Mouse (Mus musculus): ENCODE data around the gene Rap1gds1.
A peak's percentile ranks its signal among the peaks of the same experiment; 100 is the strongest.

The Rap1gds1 gene

GRCm38 (mm10) chr3:139074484-139075211, at the start of gene Rap1gds1:
Gene Rap1gds1 (minus strand): TSS chr3:139075201.
- Histone ChIP-seq H3K27me3 (ENCODE audit: control insufficient read depth, insufficient read depth, low read length, poor library complexity, severe bottlenecking) (no peaks in the 10 kb centered on the region), H3K36me3 (ENCODE audit: control insufficient read depth, insufficient read depth, low read length, poor library complexity, severe bottlenecking) (no peaks in the 10 kb centered on the region)
- peak; percentile 66 for DNase-seq (ENCODE audit: low read depth, low spot score)

GRCm38 (mm10) chr3:139118446-139118845, 43.4 kb upstream of the Rap1gds1 start:
- DNase-seq (ENCODE audit: low read depth, low spot score): no peak
- no peaks in the 10 kb centered on the region for H3K27me3 ChIP-seq (ENCODE audit: control insufficient read depth, insufficient read depth, low read length, poor library complexity, severe bottlenecking)
- no peaks in the 10 kb centered on the region for H3K36me3 ChIP-seq (ENCODE audit: control insufficient read depth, insufficient read depth, low read length, poor library complexity, severe bottlenecking)

- no peak for DNase-seq (ENCODE audit: low read depth, low spot score)
- Histone ChIP-seq H3K36me3 (ENCODE audit: control insufficient read depth, insufficient read depth, low read length, poor library complexity, severe bottlenecking) (no peaks in the 10 kb centered on the region), H3K27me3 (ENCODE audit: control insufficient read depth, insufficient read depth, low read length, poor library complexity, severe bottlenecking) (no peaks in the 10 kb centered on the region)
Measured at GRCm38 (mm10) chr3:139116733-139117337, 41.8 kb upstream of the Rap1gds1 start.

GRCm38 (mm10) chr3:139112335-139112973, 37.5 kb upstream of the Rap1gds1 start:
- DNase-seq (ENCODE audit: low read depth, low spot score): no peak
- no peaks in the 10 kb centered on the region for H3K27me3 ChIP-seq (ENCODE audit: control insufficient read depth, insufficient read depth, low read length, poor library complexity, severe bottlenecking)

GRCm38 (mm10) chr3:139111877-139112276, 36.9 kb upstream of the Rap1gds1 start:
- no peaks in the 10 kb centered on the region for H3K36me3 ChIP-seq (ENCODE audit: control insufficient read depth, insufficient read depth, low read length, poor library complexity, severe bottlenecking)
- H3K27me3 ChIP-seq (ENCODE audit: control insufficient read depth, insufficient read depth, low read length, poor library complexity, severe bottlenecking): no peaks in the 10 kb centered on the region
- no peak for DNase-seq (ENCODE audit: low read depth, low spot score)

More at GRCm38 (mm10) chr3:139112335-139112973, 37.5 kb upstream of the Rap1gds1 start:
- H3K36me3 ChIP-seq (ENCODE audit: control insufficient read depth, insufficient read depth, low read length, poor library complexity, severe bottlenecking): no peaks in the 10 kb centered on the region

- DNase-seq (ENCODE audit: low read depth, low spot score): no peak
- Histone ChIP-seq H3K27me3 (ENCODE audit: control insufficient read depth, insufficient read depth, low read length, poor library complexity, severe bottlenecking) (no peaks in the 10 kb centered on the region), H3K36me3 (ENCODE audit: control insufficient read depth, insufficient read depth, low read length, poor library complexity, severe bottlenecking) (no peaks in the 10 kb centered on the region)
Measured at GRCm38 (mm10) chr3:139108176-139108575, 33.2 kb upstream of the Rap1gds1 start.

GRCm38 (mm10) chr3:139103914-139104313, 28.9 kb upstream of the Rap1gds1 start:
- H3K27me3 ChIP-seq (ENCODE audit: control insufficient read depth, insufficient read depth, low read length, poor library complexity, severe bottlenecking): no peaks in the 10 kb centered on the region
- DNase-seq (ENCODE audit: low read depth, low spot score): no peak

GRCm38 (mm10) chr3:139103346-139103745, 28.3 kb upstream of the Rap1gds1 start:
- H3K36me3 ChIP-seq (ENCODE audit: control insufficient read depth, insufficient read depth, low read length, poor library complexity, severe bottlenecking): no peaks in the 10 kb centered on the region
- DNase-seq (ENCODE audit: low read depth, low spot score): no peak
- H3K27me3 ChIP-seq (ENCODE audit: control insufficient read depth, insufficient read depth, low read length, poor library complexity, severe bottlenecking): no peaks in the 10 kb centered on the region

More at GRCm38 (mm10) chr3:139103914-139104313, 28.9 kb upstream of the Rap1gds1 start:
- H3K36me3 ChIP-seq (ENCODE audit: control insufficient read depth, insufficient read depth, low read length, poor library complexity, severe bottlenecking): no peaks in the 10 kb centered on the region

- H3K27me3 ChIP-seq (ENCODE audit: control insufficient read depth, insufficient read depth, low read length, poor library complexity, severe bottlenecking): no peaks in the 10 kb centered on the region
- H3K36me3 ChIP-seq (ENCODE audit: control insufficient read depth, insufficient read depth, low read length, poor library complexity, severe bottlenecking): no peaks in the 10 kb centered on the region
- DNase-seq (ENCODE audit: low read depth, low spot score): no peak
Measured at GRCm38 (mm10) chr3:139101941-139102340, 26.9 kb upstream of the Rap1gds1 start.

- Histone ChIP-seq H3K36me3 (ENCODE audit: control insufficient read depth, insufficient read depth, low read length, poor library complexity, severe bottlenecking) (no peaks in the 10 kb centered on the region), H3K27me3 (ENCODE audit: control insufficient read depth, insufficient read depth, low read length, poor library complexity, severe bottlenecking) (no peaks in the 10 kb centered on the region)
- no peak for DNase-seq (ENCODE audit: low read depth, low spot score)
Measured at GRCm38 (mm10) chr3:139099284-139099683, 24.3 kb upstream of the Rap1gds1 start.

GRCm38 (mm10) chr3:139095894-139096293, 20.9 kb upstream of the Rap1gds1 start:
- Histone ChIP-seq H3K36me3 (ENCODE audit: control insufficient read depth, insufficient read depth, low read length, poor library complexity, severe bottlenecking) (no peaks in the 10 kb centered on the region), H3K27me3 (ENCODE audit: control insufficient read depth, insufficient read depth, low read length, poor library complexity, severe bottlenecking) (no peaks in the 10 kb centered on the region)
- no peak for DNase-seq (ENCODE audit: low read depth, low spot score)

- Histone ChIP-seq H3K36me3 (ENCODE audit: control insufficient read depth, insufficient read depth, low read length, poor library complexity, severe bottlenecking) (no peaks in the 10 kb centered on the region), H3K27me3 (ENCODE audit: control insufficient read depth, insufficient read depth, low read length, poor library complexity, severe bottlenecking) (no peaks in the 10 kb centered on the region)
- DNase-seq (ENCODE audit: low read depth, low spot score): no peak
Measured at GRCm38 (mm10) chr3:139088526-139088925, 13.5 kb upstream of the Rap1gds1 start.

GRCm38 (mm10) chr3:139083778-139084539, 9.0 kb upstream of the Rap1gds1 start:
- no peaks in the 10 kb centered on the region for H3K27me3 ChIP-seq (ENCODE audit: control insufficient read depth, insufficient read depth, low read length, poor library complexity, severe bottlenecking)
- no peaks in the 10 kb centered on the region for H3K36me3 ChIP-seq (ENCODE audit: control insufficient read depth, insufficient read depth, low read length, poor library complexity, severe bottlenecking)
- DNase-seq (ENCODE audit: low read depth, low spot score): no peak

GRCm38 (mm10) chr3:139079831-139080230, 4.8 kb upstream of the Rap1gds1 start:
- Histone ChIP-seq H3K27me3 (ENCODE audit: control insufficient read depth, insufficient read depth, low read length, poor library complexity, severe bottlenecking) (no peaks in the 10 kb centered on the region), H3K36me3 (ENCODE audit: control insufficient read depth, insufficient read depth, low read length, poor library complexity, severe bottlenecking) (no peaks in the 10 kb centered on the region)
- peak; percentile 59 for DNase-seq (ENCODE audit: low read depth, low spot score)
